Mouse (Mus musculus) gastrocnemius, adult 18-20 months (tissue): ENCODE results near the gene Sall2. TPM values are rescaled to one million over a fixed set of nuclear protein-coding genes. Genes with fewer than 3 reads are reported as not detected.
"Not testable (repeated sequence)": the region's sequence is repeated elsewhere in the genome, so short reads cannot be mapped to it uniquely, and the experiment has no call there.

ENCODE experiments used
- DNase-seq: peaks from one replicate; pipeline ENCODE4 v3.0.0; 2021; ENCODE audit warnings: low spot score
- total RNA-seq, 2 experiments: library from RNA; stranded (reverse); gene quantifications; 2 replicates each; pipeline ENCODE4 v1.2.3; 2021

Sall2 gene
- total RNA-seq, 2 experiments from 2014 or later: 0.39 to 0.57 TPM

DNA sequence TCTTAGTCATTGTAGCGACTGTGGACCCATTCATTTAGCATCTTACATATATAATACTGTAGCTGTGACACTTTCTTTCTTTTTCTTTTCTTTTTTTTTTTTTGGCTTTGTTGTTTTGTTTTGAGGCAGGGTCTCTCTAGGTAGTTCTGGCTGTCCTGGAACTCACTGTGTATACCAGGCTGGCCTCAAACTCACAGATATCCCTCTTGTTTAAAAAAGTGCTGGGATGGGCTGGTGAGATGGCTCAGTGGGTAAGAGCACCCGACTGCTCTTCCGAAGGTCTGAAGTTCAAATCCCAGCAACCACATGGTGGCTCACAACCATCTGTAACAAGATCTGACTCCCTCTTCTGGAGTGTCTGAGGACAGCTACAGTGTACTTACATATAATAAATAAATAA, 25.0 kb downstream of the Sall2 start:
- DNase-seq: not testable (repeated sequence)

DNA sequence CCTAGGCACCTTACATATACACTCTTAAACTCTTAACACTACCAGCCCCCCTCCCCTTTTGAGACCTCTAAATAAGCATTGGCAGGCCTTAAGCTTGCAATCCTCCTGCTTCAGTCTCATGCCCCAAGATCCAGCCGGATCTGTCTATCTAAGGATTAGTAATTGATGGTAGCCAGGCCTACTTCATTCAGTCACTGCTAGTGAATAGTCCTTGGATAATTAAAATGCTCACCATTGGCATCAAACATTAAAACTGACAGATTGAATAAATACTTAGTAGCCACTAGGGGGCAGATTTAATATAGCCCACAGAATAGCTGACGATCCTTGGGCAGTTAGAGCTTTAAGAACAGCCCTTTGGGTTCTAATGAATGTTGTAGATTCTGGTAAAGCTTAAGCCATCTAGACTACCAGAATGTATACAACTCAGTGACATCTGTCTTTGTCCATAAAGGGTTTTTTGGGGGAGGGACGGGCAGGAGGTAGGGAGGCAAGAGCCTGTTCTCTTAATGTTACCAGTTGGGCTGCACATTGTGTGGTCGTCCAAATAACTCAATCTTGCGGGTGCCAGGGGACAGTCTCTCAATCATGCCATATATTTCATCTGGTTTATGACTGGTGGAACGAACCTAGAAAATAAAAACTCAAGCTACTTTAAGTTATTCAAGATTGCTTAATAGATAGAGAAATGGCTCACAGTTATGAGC, 32.9 kb downstream of the Sall2 start:
- no peak for DNase-seq

DNA sequence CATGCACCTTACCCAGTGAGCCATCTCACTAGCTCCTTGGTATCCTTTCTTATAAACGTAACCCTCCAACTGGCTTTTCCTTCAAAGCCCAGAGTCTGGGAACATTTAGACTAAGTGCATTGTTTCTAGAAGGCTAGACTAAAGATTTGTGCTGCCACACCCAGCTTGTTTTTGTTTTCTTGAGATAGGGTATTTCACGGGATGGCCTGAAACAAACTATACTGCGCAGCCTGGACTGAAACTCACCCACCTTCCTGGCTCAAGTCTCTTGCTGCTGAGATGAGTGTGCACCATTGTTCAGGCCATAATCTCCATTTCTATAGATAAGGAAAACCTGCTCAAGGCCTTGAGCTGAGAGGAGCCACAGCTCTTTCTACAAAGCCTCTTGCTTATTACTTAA, 44.4 kb downstream of the Sall2 start:
- DNase-seq: no peak

DNA sequence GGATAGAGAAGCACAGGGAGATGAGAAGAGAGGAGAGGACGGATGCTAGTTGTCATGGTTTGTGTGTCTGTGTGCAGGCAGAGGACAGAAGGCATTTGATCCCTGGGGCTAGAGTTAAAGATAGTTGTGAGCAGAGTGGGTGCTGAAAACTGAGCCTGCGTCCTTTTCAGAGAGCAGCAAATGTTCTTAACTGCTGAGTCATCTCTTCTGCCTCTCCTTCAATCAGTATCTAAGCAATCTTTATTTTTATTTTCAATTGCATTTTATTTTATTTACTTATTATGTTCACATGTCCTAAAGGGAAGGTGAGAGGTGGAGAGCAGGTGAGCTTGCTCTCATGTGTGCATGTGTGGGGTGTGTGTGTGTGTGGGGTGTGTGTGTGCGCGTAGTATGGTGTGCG, 44.9 kb downstream of the Sall2 start:
- peak; percentile 26 for DNase-seq

DNA sequence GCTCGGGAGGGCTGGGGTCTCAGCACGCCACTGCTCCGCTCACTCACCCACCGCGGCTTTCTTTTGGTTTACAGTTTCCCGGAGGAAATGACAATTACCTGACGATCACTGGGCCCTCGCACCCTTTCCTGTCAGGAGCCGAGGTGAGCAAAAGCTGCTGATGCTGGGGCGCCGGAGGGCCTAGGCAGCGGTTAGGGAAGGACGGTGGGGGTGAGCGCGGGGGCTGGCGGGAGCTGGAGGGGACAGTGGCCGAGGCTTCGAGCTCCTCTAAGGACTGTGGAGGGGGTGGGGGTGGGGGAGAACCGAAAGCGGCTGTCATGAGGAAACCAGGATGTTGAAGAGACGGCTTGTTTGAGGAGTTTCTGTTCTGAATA, 48.8 kb downstream of the Sall2 start:
- DNase-seq: no peak

DNA sequence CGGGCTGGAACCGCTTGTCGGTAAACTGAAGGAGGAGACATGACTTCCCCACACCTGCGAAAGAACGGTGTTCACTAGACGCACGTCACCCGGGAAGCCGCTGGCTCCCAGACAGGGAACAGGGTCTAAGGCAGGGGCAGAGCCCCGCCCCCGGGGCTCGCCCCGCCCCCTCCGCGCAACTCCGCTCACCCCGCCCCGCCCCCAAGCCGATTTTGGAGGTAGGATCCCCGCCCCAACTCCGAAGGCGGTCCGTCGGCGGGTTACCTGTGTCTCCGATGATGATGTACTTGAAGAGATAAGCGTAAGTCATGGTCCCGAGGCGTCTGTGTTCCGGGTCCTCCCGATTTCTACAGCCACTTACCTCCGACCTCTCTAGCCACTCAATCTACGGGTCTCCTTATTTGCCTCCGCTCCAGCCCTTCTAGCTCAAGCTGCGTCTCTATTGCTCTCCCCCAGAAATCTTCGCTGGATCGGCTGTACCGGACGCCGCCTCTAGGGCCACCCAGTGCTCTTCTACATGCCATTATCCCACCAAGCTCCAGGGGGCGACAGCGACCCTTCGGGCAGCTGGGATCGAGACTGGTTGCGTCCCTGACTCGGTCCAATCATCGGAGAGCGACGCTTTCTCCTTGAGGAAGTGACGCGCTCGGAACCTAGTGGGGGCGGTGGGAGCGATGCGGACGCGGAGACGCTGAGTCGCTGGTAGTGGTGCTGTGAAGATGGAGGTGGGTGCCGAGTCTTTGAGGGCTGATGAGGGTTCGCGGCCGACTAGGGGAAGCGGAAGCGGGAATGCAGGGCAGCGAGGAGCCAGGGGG, 49.4 kb downstream of the Sall2 start, which contains the start of the genes Tox4 and Rab2b:
TSS of gene Tox4 (plus strand) at position 215 of the 815 bp plus-strand sequence.
TSS of gene Rab2b (minus strand) at position 614 of the 815 bp plus-strand sequence.
- peak; percentile 99 for DNase-seq

DNA sequence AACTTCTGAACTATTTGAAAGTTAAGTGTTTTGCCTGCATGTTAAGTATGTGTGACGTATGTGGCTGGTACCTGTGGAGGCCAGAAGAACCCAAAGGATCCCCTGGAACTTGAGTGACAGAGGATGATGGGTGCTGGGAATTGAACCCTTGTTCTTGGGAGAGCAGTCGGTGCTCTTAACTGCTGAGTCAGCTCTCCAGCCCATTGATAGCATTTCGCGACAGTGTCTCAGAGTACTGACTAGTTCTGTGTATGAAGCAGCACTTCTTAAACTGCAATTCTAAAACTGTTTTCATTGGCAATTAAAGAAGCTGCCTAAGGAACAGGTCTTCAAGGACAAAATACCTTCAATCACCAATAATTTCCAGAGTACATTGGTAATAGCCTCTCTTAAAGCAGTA, 51.4 kb downstream of the Sall2 start:
- DNase-seq: no peak

DNA sequence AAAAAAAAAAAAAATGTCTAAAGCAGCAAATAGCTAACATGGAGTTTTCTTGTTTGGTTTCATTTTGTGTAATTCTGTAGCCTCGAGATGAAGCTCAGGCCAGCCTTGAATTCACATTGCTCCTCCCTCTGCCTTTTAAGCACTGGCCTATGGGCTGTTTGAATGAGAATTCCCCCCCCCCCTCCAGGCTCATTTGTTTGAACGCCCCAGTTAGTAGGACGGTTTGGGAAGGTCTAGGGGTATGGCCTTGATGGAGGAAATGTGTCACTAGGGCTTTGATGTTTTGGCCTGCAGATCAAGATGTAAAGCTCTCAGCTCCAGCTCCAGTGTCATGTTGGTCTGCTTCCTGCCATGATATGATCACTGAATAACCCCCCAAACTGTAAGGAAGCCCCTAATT, 55.8 kb downstream of the Sall2 start:
- no peak for DNase-seq

Other genes starting within 250 kb of the Sall2 start
- 10 to 100 TPM; 71.5 to 86.7 TPM for gene Hnrnpc, start 224.7 kb downstream of the Sall2 start, total RNA-seq
- gene Rpgrip1, start 218.1 kb downstream of the Sall2 start, total RNA-seq: under 1 TPM in 1 of 2 experiments, not detected in 1; 0.09 TPM
- gene Supt16, start 131.3 kb downstream of the Sall2 start, total RNA-seq: 10 to 100 TPM; 13.0 to 14.2 TPM
- 10 to 100 TPM; 26.9 to 29.6 TPM for gene Chd8, start 71.0 kb downstream of the Sall2 start, total RNA-seq
- gene Tox4, start 49.6 kb downstream of the Sall2 start, total RNA-seq: 10 to 100 TPM; 48.6 to 51.3 TPM
- 1 to 10 TPM; 2.3 TPM for gene Rab2b, start 49.2 kb downstream of the Sall2 start, total RNA-seq
- gene Mettl3, start 23.6 kb downstream of the Sall2 start, total RNA-seq: 10 to 100 TPM; 16.6 to 17.1 TPM
- gene Olfr1513, start 27.6 kb upstream of the Sall2 start, total RNA-seq: not detected
- gene Olfr1512, start 50.4 kb upstream of the Sall2 start, total RNA-seq: not detected
- not detected for gene Olfr1511, start 68.6 kb upstream of the Sall2 start, total RNA-seq
- gene Olfr1510, start 85.6 kb upstream of the Sall2 start, total RNA-seq: not detected
- not detected for gene Olfr1509, start 114.2 kb upstream of the Sall2 start, total RNA-seq
- gene Olfr1508, start 138.7 kb upstream of the Sall2 start, total RNA-seq: not detected
- not detected for gene Olfr1507, start 167.0 kb upstream of the Sall2 start, total RNA-seq